Mouse (Mus musculus): ENCODE data around the gene Sar1b. TPM values are rescaled to one million over a fixed set of nuclear protein-coding genes. Genes with fewer than 3 reads are reported as not detected.

Sar1b gene
- polyA plus RNA-seq, 1 experiment from 2014 or later, result 144 TPM

GRCm38 (mm10) chr11:51818837-51819236 lies 55.4 kb downstream of the Sar1b start:
- WGBS, result 92% methylated on average over 4 of the region's 4 CpGs

GRCm38 (mm10) chr11:51819964-51820363 lies 56.5 kb downstream of the Sar1b start:
- WGBS, result 74% methylated on average over 3 of the region's 3 CpGs
- H3K4me1 ChIP-seq, result peaks cover 5% of the 10 kb centered on the region

More at GRCm38 (mm10) chr11:51818837-51819236, 55.4 kb downstream of the Sar1b start:
- Histone ChIP-seq H3K36me3 (no peaks in the 10 kb centered on the region), H3K9me3 (no peaks in the 10 kb centered on the region), H3K4me2 (replicated peaks) (no peak overlapping the region), H3K27me3 (replicated peaks) (no peaks in the 10 kb centered on the region), H3K4me1 (peaks cover 5% of the 10 kb centered on the region), H3K4me3 (no peak overlapping the region), H3K9ac (no peak overlapping the region), H3K27ac (no peak overlapping the region)
- no peak for ATAC-seq (ENCODE audit: low FRiP score, low read depth)

GRCm38 (mm10) chr11:51820861-51821260 lies 57.4 kb downstream of the Sar1b start:
- no peaks in the 10 kb centered on the region for H3K36me3 ChIP-seq
- no peak overlapping the region for H3K9ac ChIP-seq
- no peak overlapping the region for H3K4me2 ChIP-seq (replicated peaks)
- H3K27ac ChIP-seq, result no peak overlapping the region
- H3K4me3 ChIP-seq, result no peak overlapping the region
- no peaks in the 10 kb centered on the region for H3K9me3 ChIP-seq
- no peaks in the 10 kb centered on the region for H3K27me3 ChIP-seq (replicated peaks)
- WGBS, result 45% methylated on average over 11 of the region's 11 CpGs
- ATAC-seq (ENCODE audit: low FRiP score, low read depth), result no peak
- peaks cover 5% of the 10 kb centered on the region for H3K4me1 ChIP-seq

More at GRCm38 (mm10) chr11:51819964-51820363, 56.5 kb downstream of the Sar1b start:
- H3K27ac ChIP-seq, result no peak overlapping the region
- H3K27me3 ChIP-seq (replicated peaks), result no peaks in the 10 kb centered on the region
- no peak overlapping the region for H3K4me3 ChIP-seq
- H3K9ac ChIP-seq, result no peak overlapping the region
- H3K36me3 ChIP-seq, result no peaks in the 10 kb centered on the region
- no peaks in the 10 kb centered on the region for H3K9me3 ChIP-seq
- no peak overlapping the region for H3K4me2 ChIP-seq (replicated peaks)
- ATAC-seq (ENCODE audit: low FRiP score, low read depth), result no peak

GRCm38 (mm10) chr11:51822736-51823135 lies 59.2 kb downstream of the Sar1b start:
- Histone ChIP-seq H3K4me3 (no peak overlapping the region), H3K36me3 (no peaks in the 10 kb centered on the region), H3K9me3 (no peaks in the 10 kb centered on the region), H3K27ac (no peak overlapping the region), H3K4me2 (replicated peaks) (no peak overlapping the region), H3K9ac (no peak overlapping the region), H3K4me1 (peaks cover 5% of the 10 kb centered on the region), H3K27me3 (replicated peaks) (no peaks in the 10 kb centered on the region)
- 15% methylated on average over 4 of the region's 4 CpGs for WGBS
- no peak for ATAC-seq (ENCODE audit: low FRiP score, low read depth)

- Histone ChIP-seq H3K9me3 (no peaks in the 10 kb centered on the region), H3K27ac (no peak overlapping the region), H3K9ac (no peak overlapping the region), H3K4me1 (peaks cover 5% of the 10 kb centered on the region), H3K4me3 (no peak overlapping the region), H3K27me3 (replicated peaks) (no peaks in the 10 kb centered on the region), H3K4me2 (replicated peaks) (no peak overlapping the region), H3K36me3 (no peaks in the 10 kb centered on the region)
- WGBS, result 37% methylated on average over 11 of the region's 11 CpGs
- ATAC-seq (ENCODE audit: low FRiP score, low read depth), result no peak
These were observed 59.8 kb downstream of the Sar1b start for GRCm38 (mm10) chr11:51823271-51823670.

- H3K9me3 ChIP-seq, result no peaks in the 10 kb centered on the region
- no peak overlapping the region for H3K27ac ChIP-seq
- peaks cover 5% of the 10 kb centered on the region for H3K4me1 ChIP-seq
- no peak for ATAC-seq (ENCODE audit: low FRiP score, low read depth)
- no peak overlapping the region for H3K4me2 ChIP-seq (replicated peaks)
- no peak overlapping the region for H3K4me3 ChIP-seq
- 93% methylated on average over 3 of the region's 3 CpGs for WGBS
- no peaks in the 10 kb centered on the region for H3K27me3 ChIP-seq (replicated peaks)
- no peaks in the 10 kb centered on the region for H3K36me3 ChIP-seq
- H3K9ac ChIP-seq, result no peak overlapping the region
These were observed 60.7 kb downstream of the Sar1b start for GRCm38 (mm10) chr11:51823963-51824753.

GRCm38 (mm10) chr11:51824867-51825424 lies 61.5 kb downstream of the Sar1b start:
- no peak for ATAC-seq (ENCODE audit: low FRiP score, low read depth)
- no peaks in the 10 kb centered on the region for H3K9me3 ChIP-seq
- no peaks in the 10 kb centered on the region for H3K36me3 ChIP-seq
- no peak overlapping the region for H3K9ac ChIP-seq
- peaks cover 5% of the 10 kb centered on the region for H3K4me1 ChIP-seq
- no peak overlapping the region for H3K4me3 ChIP-seq
- no peaks in the 10 kb centered on the region for H3K27me3 ChIP-seq (replicated peaks)
- H3K4me2 ChIP-seq (replicated peaks), result no peak overlapping the region
- 94% methylated on average over 19 of the region's 19 CpGs for WGBS
- no peak overlapping the region for H3K27ac ChIP-seq

- Histone ChIP-seq H3K9ac (0 out of 2 replicates have a peak overlapping the region, but pooled peaks have one; percentile 10), H3K4me2 (replicated peaks) (no peak overlapping the region), H3K9me3 (no peaks in the 10 kb centered on the region), H3K4me3 (no peak overlapping the region), H3K27ac (no peak overlapping the region), H3K36me3 (no peaks in the 10 kb centered on the region), H3K4me1 (peaks cover 3% of the 10 kb centered on the region; the same call in 1 of the 2 replicates), H3K27me3 (replicated peaks) (no peaks in the 10 kb centered on the region)
- no peak for ATAC-seq (ENCODE audit: low FRiP score, low read depth)
- WGBS, result 71% methylated on average over 4 of the region's 4 CpGs
These were observed 68.7 kb downstream of the Sar1b start for GRCm38 (mm10) chr11:51831962-51832909.

GRCm38 (mm10) chr11:51832992-51833391 lies 69.5 kb downstream of the Sar1b start:
- H3K9me3 ChIP-seq, result no peaks in the 10 kb centered on the region
- H3K4me1 ChIP-seq, result peaks cover 3% of the 10 kb centered on the region; the same call in 1 of the 2 replicates
- 81% methylated on average over 5 of the region's 5 CpGs for WGBS
- no peak overlapping the region for H3K27ac ChIP-seq
- H3K4me3 ChIP-seq, result no peak overlapping the region
- H3K9ac ChIP-seq, result no peak overlapping the region
- no peak for ATAC-seq (ENCODE audit: low FRiP score, low read depth)
- H3K36me3 ChIP-seq, result no peaks in the 10 kb centered on the region
- H3K27me3 ChIP-seq (replicated peaks), result no peaks in the 10 kb centered on the region
- no peak overlapping the region for H3K4me2 ChIP-seq (replicated peaks)

GRCm38 (mm10) chr11:51833393-51834066 lies 70.0 kb downstream of the Sar1b start:
- Histone ChIP-seq H3K9me3 (no peaks in the 10 kb centered on the region), H3K4me3 (no peak overlapping the region), H3K4me2 (replicated peaks) (no peak overlapping the region), H3K27me3 (replicated peaks) (no peaks in the 10 kb centered on the region), H3K36me3 (no peaks in the 10 kb centered on the region), H3K9ac (no peak overlapping the region), H3K27ac (no peak overlapping the region), H3K4me1 (peaks cover 3% of the 10 kb centered on the region; the same call in 1 of the 2 replicates)
- ATAC-seq (ENCODE audit: low FRiP score, low read depth), result no peak
- WGBS, result 88% methylated on average over 10 of the region's 10 CpGs

GRCm38 (mm10) chr11:51834067-51834411 lies 70.6 kb downstream of the Sar1b start:
- no peaks in the 10 kb centered on the region for H3K36me3 ChIP-seq
- H3K9ac ChIP-seq, result no peak overlapping the region
- no peak overlapping the region for H3K4me3 ChIP-seq
- 93% methylated on average over 8 of the region's 8 CpGs for WGBS
- no peak overlapping the region for H3K4me2 ChIP-seq (replicated peaks)
- H3K9me3 ChIP-seq, result no peaks in the 10 kb centered on the region
- no peak for ATAC-seq (ENCODE audit: low FRiP score, low read depth)
- no peaks in the 10 kb centered on the region for H3K27me3 ChIP-seq (replicated peaks)
- H3K27ac ChIP-seq, result no peak overlapping the region
- peaks cover 3% of the 10 kb centered on the region; the same call in 1 of the 2 replicates for H3K4me1 ChIP-seq

Data from neural tube, embryonic 12.5 days (tissue).